Mouse (Mus musculus) adrenal gland, adult 8-10 months (tissue): Measurements from ENCODE around the gene Spdye4a. TPM values are rescaled to one million over a fixed set of nuclear protein-coding genes. Genes with fewer than 3 reads are reported as not detected.
"Not testable (repeated sequence)": the region's sequence is repeated elsewhere in the genome, so short reads cannot be mapped to it uniquely, and the experiment has no call there.

Experiments used
- DNase-seq: peaks from one replicate; pipeline ENCODE4 v3.0.0; 2022
- total RNA-seq, 4 experiments: library from RNA; stranded (reverse); gene quantifications; 2 replicates each; pipeline ENCODE4 v1.2.4; 2022

The Spdye4a gene
- total RNA-seq, 4 experiments from 2014 or later, result not detected

- no peak for DNase-seq
Observed at GRCm38 (mm10) chr5:143222287-143222686, 4.4 kb downstream of the Spdye4a start.

GRCm38 (mm10) chr5:143220996-143221395, 5.7 kb downstream of the Spdye4a start:
- no peak for DNase-seq

- DNase-seq, result no peak
Observed at GRCm38 (mm10) chr5:143213832-143214231, 12.9 kb downstream of the Spdye4a start.

GRCm38 (mm10) chr5:143205015-143205414, 21.7 kb downstream of the Spdye4a start:
- no peak for DNase-seq

GRCm38 (mm10) chr5:143196506-143196905, 30.2 kb downstream of the Spdye4a start:
- DNase-seq, result peak; percentile 21

GRCm38 (mm10) chr5:143195166-143195565, 31.5 kb downstream of the Spdye4a start:
- no peak for DNase-seq

GRCm38 (mm10) chr5:143194747-143195146, 31.9 kb downstream of the Spdye4a start:
- not testable (repeated sequence) for DNase-seq

- no peak for DNase-seq
Observed at GRCm38 (mm10) chr5:143192806-143193205, 33.9 kb downstream of the Spdye4a start.

- not testable (repeated sequence) for DNase-seq
Observed at GRCm38 (mm10) chr5:143188014-143188413, 38.7 kb downstream of the Spdye4a start.

GRCm38 (mm10) chr5:143180255-143181076, 46.2 kb downstream of the Spdye4a start, which contains the start of the genes Rbak and Spdye4b:
Gene Rbak (minus strand): TSS chr5:143180775.
Gene Spdye4b (plus strand): TSS chr5:143181017.
- DNase-seq, result peak; percentile 94

GRCm38 (mm10) chr5:143179179-143179578, 47.5 kb downstream of the Spdye4a start:
- no peak for DNase-seq

- peak; percentile 15 for DNase-seq
Observed at GRCm38 (mm10) chr5:143177541-143178200, 49.0 kb downstream of the Spdye4a start.

GRCm38 (mm10) chr5:143175970-143176369, 50.7 kb downstream of the Spdye4a start:
- DNase-seq, result no peak

Other genes starting within 250 kb of the Spdye4a start
- gene Rnf216, start 113.9 kb downstream of the Spdye4a start, total RNA-seq, result 10 to 100 TPM; 41.7 to 58.3 (median 53.6) TPM
- under 1 TPM in 3 of 4 experiments, not detected in 1; 0.06 to 0.22 (median 0.11) TPM for gene Olfr718-ps1, start 79.3 kb downstream of the Spdye4a start, total RNA-seq
- gene Rbak, start 46.1 kb downstream of the Spdye4a start, total RNA-seq, result 10 to 100 TPM; 10.9 to 22.2 (median 17.2) TPM
- gene Spdye4b, start 45.9 kb downstream of the Spdye4a start, total RNA-seq, result not detected
- gene Zfp12, start 8.3 kb upstream of the Spdye4a start, total RNA-seq, result 10 to 100 TPM; 22.8 to 30.6 (median 25.7) TPM
- 10 to 100 TPM; 11.0 to 13.1 (median 12.0) TPM for gene Zfp316, start 43.1 kb upstream of the Spdye4a start, total RNA-seq
- gene Zfp853, start 66.7 kb upstream of the Spdye4a start, total RNA-seq, result under 1 TPM; 0.20 to 0.54 (median 0.46) TPM
- gene E130309D02Rik, start 88.5 kb upstream of the Spdye4a start, total RNA-seq, result 10 to 100 TPM; 22.1 to 34.5 (median 28.6) TPM
- gene Zdhhc4, start 102.4 kb upstream of the Spdye4a start, total RNA-seq, result 10 to 100 TPM; 60.3 to 74.8 (median 66.3) TPM
- gene Grid2ip, start 130.4 kb upstream of the Spdye4a start, total RNA-seq, result 1 to 10 TPM in 1 of 4 experiments, under 1 TPM in 3; 0.61 to 1.2 (median 0.91) TPM
- 100 to 1,000 TPM in 3 of 4 experiments, 10 to 100 TPM in 1; 97.5 to 115 (median 101) TPM for gene Kdelr2, start 176.9 kb upstream of the Spdye4a start, total RNA-seq
- gene Daglb, start 237.7 kb upstream of the Spdye4a start, total RNA-seq, result 10 to 100 TPM; 21.6 to 27.5 (median 25.4) TPM